Comparison of ENCODE assay signal across 11 mouse cellular contexts in genomic region chr10:79729357-79729965, GRCm38 (mm10). TPM values are rescaled to one million over a fixed set of nuclear protein-coding genes. Genes with fewer than 3 reads are reported as not detected.
DNase-seq lines count a peak whose midpoint lies in the region; ATAC-seq and TF ChIP-seq lines count a peak whose summit lies in the region.
"Had no signal": no experiment of that assay in that cellular context is flagged by ENCODE, and none has a peak within 500 bp of the region (broad histone marks: within the 10 kb centered on the region; RNA-seq: fewer than 3 reads in every experiment).

No protein-coding gene starts in this region.

- H3K27me3 ChIP-seq in forebrain, embryonic 14.5 days (replicated peaks; ENCODE audit: control insufficient read depth, insufficient read depth, low read length): no peaks in the 10 kb centered on the region
- no peaks in the 10 kb centered on the region for H3K27me3 ChIP-seq in forebrain, postnatal 0 days (ENCODE audit: insufficient read depth, low read length)
- H3K27me3 ChIP-seq in midbrain, embryonic 11.5 days (ENCODE audit: control insufficient read depth, insufficient read depth, low read length): no peaks in the 10 kb centered on the region
- H3K27me3 ChIP-seq: embryonic facial prominence, embryonic 12.5 days had no signal

- intact Hi-C loops in heart, postnatal 14 days (cut with DNase I): no loop called here

- no peak for DNase-seq in forebrain, embryonic 14.5 days (ENCODE audit: low spot score)
- no peak for DNase-seq in forebrain, postnatal 0 days
- no peak for DNase-seq in layer of hippocampus, adult 2 months (ENCODE audit: low spot score in 2 of 2)
- DNase-seq in layer of hippocampus, adult 9-10 months (ENCODE audit: low spot score): no peak
- peak; percentile 58 for DNase-seq in heart, postnatal 14 days
- no peak for DNase-seq in midbrain, embryonic 11.5 days (ENCODE audit: low spot score, missing footprints)
- DNase-seq in thymus, postnatal 36 days: no peak

- TF ChIP-seq CTCF in forebrain, postnatal 0 days (IDR thresholded peaks at IDR 0.05; ENCODE audit: low read depth): no peak
- no peak for TF ChIP-seq CTCF in layer of hippocampus, adult 2 months (conservative IDR thresholded peaks at IDR 0.05)

- H3K4me2 ChIP-seq in forebrain, embryonic 14.5 days (ENCODE audit: low read length): no peak overlapping the region
- no peak overlapping the region for H3K4me2 ChIP-seq in forebrain, postnatal 0 days (ENCODE audit: low read depth)
- no peak overlapping the region for H3K4me2 ChIP-seq in midbrain, embryonic 11.5 days
- H3K4me2 ChIP-seq: embryonic facial prominence, embryonic 12.5 days; liver, embryonic 12.5 days had no signal

- 0 out of 2 replicates have a peak, but pooled peaks have one; percentile 27 for ATAC-seq in forebrain, embryonic 14.5 days
- ATAC-seq in forebrain, postnatal 0 days: no peak
- ATAC-seq in common myeloid progenitor, adult 5-6 weeks (replicated peaks; ENCODE audit: low read depth, poor library complexity, severe bottlenecking): peak; percentile 36
- no peak for ATAC-seq in midbrain, embryonic 11.5 days (ENCODE audit: low FRiP score)
- ATAC-seq: liver, embryonic 12.5 days had no signal

- no peaks in the 10 kb centered on the region for H3K4me1 ChIP-seq in forebrain, embryonic 14.5 days (ENCODE audit: control insufficient read depth, insufficient read depth, low read length)
- no peaks in the 10 kb centered on the region for H3K4me1 ChIP-seq in forebrain, postnatal 0 days (ENCODE audit: insufficient read depth)
- no peaks in the 10 kb centered on the region for H3K4me1 ChIP-seq in midbrain, embryonic 11.5 days (ENCODE audit: control insufficient read depth, insufficient read depth, low read length)
- H3K4me1 ChIP-seq: embryonic facial prominence, embryonic 12.5 days; liver, embryonic 12.5 days had no signal

- no peak overlapping the region for H3K4me3 ChIP-seq in forebrain, embryonic 14.5 days (ENCODE audit: low read depth, low read length)
- H3K4me3 ChIP-seq in forebrain, postnatal 0 days (ENCODE audit: low read depth, low read length): no peak overlapping the region
- H3K4me3 ChIP-seq in layer of hippocampus, adult 2 months: no peak overlapping the region
- no peak overlapping the region for H3K4me3 ChIP-seq in midbrain, embryonic 11.5 days (ENCODE audit: low read depth, low read length)
- H3K4me3 ChIP-seq: embryonic facial prominence, embryonic 12.5 days; liver, embryonic 12.5 days had no signal

- WGBS in forebrain, embryonic 14.5 days: 69% methylated on average over 13 of the region's 13 CpGs
- WGBS in forebrain, postnatal 0 days: 53% methylated on average over 13 of the region's 13 CpGs
- WGBS in midbrain, embryonic 11.5 days: 86% methylated on average over 13 of the region's 13 CpGs

- no peaks in the 10 kb centered on the region for H3K9me3 ChIP-seq in forebrain, embryonic 14.5 days (replicated peaks; ENCODE audit: control insufficient read depth, low read length)
- H3K9me3 ChIP-seq in forebrain, postnatal 0 days (ENCODE audit: low read length): no peaks in the 10 kb centered on the region
- H3K9me3 ChIP-seq in midbrain, embryonic 11.5 days (ENCODE audit: control insufficient read depth, low read length): no peaks in the 10 kb centered on the region
- H3K9me3 ChIP-seq: embryonic facial prominence, embryonic 12.5 days had no signal

- H3K36me3 ChIP-seq in forebrain, embryonic 14.5 days (ENCODE audit: control insufficient read depth, insufficient read depth, low read length): peaks cover 9% of the 10 kb centered on the region; the same call in 1 of the 2 replicates
- peaks cover 26% of the 10 kb centered on the region for H3K36me3 ChIP-seq in forebrain, postnatal 0 days (ENCODE audit: insufficient read depth)
- H3K36me3 ChIP-seq in midbrain, embryonic 11.5 days (ENCODE audit: control insufficient read depth, insufficient read depth, low read length): no peaks in the 10 kb centered on the region

- H3K27ac ChIP-seq in forebrain, embryonic 14.5 days (ENCODE audit: low read depth, low read length): no peak overlapping the region
- H3K27ac ChIP-seq in forebrain, postnatal 0 days (ENCODE audit: low read depth, low read length): no peak overlapping the region
- H3K27ac ChIP-seq in layer of hippocampus, adult 2 months: peak overlapping the region; percentile 72
- no peak overlapping the region for H3K27ac ChIP-seq in midbrain, embryonic 11.5 days (ENCODE audit: low read depth, low read length)
- H3K27ac ChIP-seq: embryonic facial prominence, embryonic 12.5 days; liver, embryonic 12.5 days had no signal

- no peak overlapping the region for H3K9ac ChIP-seq in forebrain, embryonic 14.5 days (ENCODE audit: low read length)
- H3K9ac ChIP-seq in forebrain, postnatal 0 days: no peak overlapping the region
- no peak overlapping the region for H3K9ac ChIP-seq in midbrain, embryonic 11.5 days (ENCODE audit: low read length)
- H3K9ac ChIP-seq: embryonic facial prominence, embryonic 12.5 days; liver, embryonic 12.5 days had no signal

RNA-seq across cellular contexts. Expression of gene Hcn2, which starts 13.0 kb away (rescaled TPM):
- polyA plus RNA-seq in forebrain, embryonic 14.5 days (2014; fragmentation: Nextera tagmentation; extraction: Ambion mirVana): 0.32 and 0.56 TPM in 2 replicates
- 28.0 and 34.5 TPM in 2 replicates for total RNA-seq in forebrain, postnatal 0 days (2014; rRNA removed)
- 3.6 and 4.7 TPM in 2 replicates for polyA plus RNA-seq in forebrain, postnatal 0 days (2015; fragmentation: Nextera tagmentation; extraction: Ambion mirVana)
- total RNA-seq in layer of hippocampus, adult 2 months (2021): 100 to 1,000 TPM; 118 TPM
- total RNA-seq in common myeloid progenitor, adult 5-6 weeks (2017): not detected in 2 replicates
- total RNA-seq in heart, postnatal 14 days (2021): 10 to 100 TPM; 35.7 to 38.7 TPM
- polyA plus RNA-seq in midbrain, embryonic 11.5 days (2014; fragmentation: Nextera tagmentation; extraction: Ambion mirVana): 0.22 TPM in 2 replicates

RNA-seq across cellular contexts. Expression of gene Polrmt, which starts 16.9 kb away (rescaled TPM):
- polyA plus RNA-seq in forebrain, embryonic 14.5 days (2014; fragmentation: Nextera tagmentation; extraction: Ambion mirVana): 32.1 and 33.4 TPM in 2 replicates
- total RNA-seq in forebrain, postnatal 0 days (2014; rRNA removed): 27.8 and 34.9 TPM in 2 replicates
- 27.3 and 30.2 TPM in 2 replicates for polyA plus RNA-seq in forebrain, postnatal 0 days (2015; fragmentation: Nextera tagmentation; extraction: Ambion mirVana)
- 10 to 100 TPM; 44.5 to 50.6 TPM for total RNA-seq in layer of hippocampus, adult 2 months (2021)
- 10.3 and 16.1 TPM in 2 replicates for total RNA-seq in common myeloid progenitor, adult 5-6 weeks (2017)
- total RNA-seq in heart, postnatal 14 days (2021): 10 to 100 TPM; 45.3 to 46.8 TPM
- polyA plus RNA-seq in midbrain, embryonic 11.5 days (2014; fragmentation: Nextera tagmentation; extraction: Ambion mirVana): 28.5 and 31.2 TPM in 2 replicates

RNA-seq across cellular contexts. Expression of gene Bsg, which starts 25.2 kb away (rescaled TPM):
- 725 and 788 TPM in 2 replicates for polyA plus RNA-seq in forebrain, embryonic 14.5 days (2014; fragmentation: Nextera tagmentation; extraction: Ambion mirVana)
- 960 and 1,112 TPM in 2 replicates for total RNA-seq in forebrain, postnatal 0 days (2014; rRNA removed)
- polyA plus RNA-seq in forebrain, postnatal 0 days (2015; fragmentation: Nextera tagmentation; extraction: Ambion mirVana): 1,015 and 1,046 TPM in 2 replicates
- total RNA-seq in layer of hippocampus, adult 2 months (2021): 100 to 1,000 TPM; 538 TPM
- total RNA-seq in common myeloid progenitor, adult 5-6 weeks (2017): 283 and 298 TPM in 2 replicates
- total RNA-seq in heart, postnatal 14 days (2021): 1,000 to 10,000 TPM; 1,285 to 1,330 TPM
- polyA plus RNA-seq in midbrain, embryonic 11.5 days (2014; fragmentation: Nextera tagmentation; extraction: Ambion mirVana): 576 and 580 TPM in 2 replicates

RNA-seq across cellular contexts. Expression of gene Fgf22, which starts 25.4 kb away (rescaled TPM):
- 0.28 and 0.38 TPM in 2 replicates for polyA plus RNA-seq in forebrain, embryonic 14.5 days (2014; fragmentation: Nextera tagmentation; extraction: Ambion mirVana)
- total RNA-seq in forebrain, postnatal 0 days (2014; rRNA removed): 0.62 and 1.0 TPM in 2 replicates
- polyA plus RNA-seq in forebrain, postnatal 0 days (2015; fragmentation: Nextera tagmentation; extraction: Ambion mirVana): 0.99 and 1.7 TPM in 2 replicates
- 1 to 10 TPM; 1.9 to 2.8 TPM for total RNA-seq in layer of hippocampus, adult 2 months (2021)
- not detected in 2 replicates for total RNA-seq in common myeloid progenitor, adult 5-6 weeks (2017)
- total RNA-seq in heart, postnatal 14 days (2021): not detected
- 0.08 and 0.32 TPM in 2 replicates for polyA plus RNA-seq in midbrain, embryonic 11.5 days (2014; fragmentation: Nextera tagmentation; extraction: Ambion mirVana)
- total RNA-seq: megakaryocyte-erythroid progenitor cell, adult 5-6 weeks had no signal

RNA-seq across cellular contexts. Expression of gene Rnf126, which starts 37.3 kb away (rescaled TPM):
- 60.6 and 75.7 TPM in 2 replicates for polyA plus RNA-seq in forebrain, embryonic 14.5 days (2014; fragmentation: Nextera tagmentation; extraction: Ambion mirVana)
- 54.1 and 88.3 TPM in 2 replicates for total RNA-seq in forebrain, postnatal 0 days (2014; rRNA removed)
- polyA plus RNA-seq in forebrain, postnatal 0 days (2015; fragmentation: Nextera tagmentation; extraction: Ambion mirVana): 131 and 143 TPM in 2 replicates
- total RNA-seq in layer of hippocampus, adult 2 months (2021): 10 to 100 TPM; 85.0 to 88.3 TPM
- 12.9 and 21.0 TPM in 2 replicates for total RNA-seq in common myeloid progenitor, adult 5-6 weeks (2017)
- 10 to 100 TPM; 25.9 to 26.7 TPM for total RNA-seq in heart, postnatal 14 days (2021)
- polyA plus RNA-seq in midbrain, embryonic 11.5 days (2014; fragmentation: Nextera tagmentation; extraction: Ambion mirVana): 69.9 and 81.9 TPM in 2 replicates

Comparison
In these comparisons a context has a peak if more than half of its experiments do, and no peak if none do; other contexts are left out.
1. ATAC-seq: peak in forebrain, embryonic 14.5 days (single experiment) and common myeloid progenitor, adult 5-6 weeks (single experiment); none in forebrain, postnatal 0 days (single experiment) and midbrain, embryonic 11.5 days (single experiment).
2. DNase-seq: peak in heart, postnatal 14 days (2 of 2); none in forebrain, embryonic 14.5 days (single experiment), forebrain, postnatal 0 days (single experiment), layer of hippocampus, adult 2 months (0 of 2), layer of hippocampus, adult 9-10 months (single experiment), midbrain, embryonic 11.5 days (single experiment) and thymus, postnatal 36 days (0 of 2).
3. RNA of gene Hcn2, which starts 13.0 kb away (total RNA-seq): 118 TPM in layer of hippocampus, adult 2 months, 35.7 to 38.7 TPM in heart, postnatal 14 days and 28.0 to 34.5 TPM in forebrain, postnatal 0 days; not detected in common myeloid progenitor, adult 5-6 weeks; every median in the first group is over 10 times any median in the second.